Mouse (Mus musculus): Measurements from ENCODE around the gene Ckap5. TPM values are rescaled to one million over a fixed set of nuclear protein-coding genes. Genes with fewer than 3 reads are reported as not detected.

Ckap5 gene
- polyA plus RNA-seq, 1 experiment from 2014 or later: 77.6 TPM

DNA sequence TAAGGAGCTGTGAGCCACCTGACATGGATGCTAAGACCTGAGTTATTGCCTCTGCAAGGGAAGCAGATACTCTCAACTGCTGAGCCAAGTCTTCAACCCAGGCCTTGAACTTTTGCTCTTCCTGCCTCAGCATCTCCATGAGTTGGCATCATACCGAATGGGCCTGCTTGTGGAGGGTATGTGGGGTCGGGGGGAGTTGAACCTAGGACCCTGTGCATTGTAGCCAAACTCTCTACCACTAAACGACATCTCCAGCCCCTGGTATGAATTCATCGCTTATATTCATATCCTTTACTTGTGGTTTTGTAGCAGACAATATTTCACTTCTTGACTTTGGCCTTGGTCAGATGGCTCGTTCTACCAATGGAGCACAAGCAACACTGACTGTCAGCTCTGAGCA is 105.3 kb downstream of the Ckap5 start:
- 82% methylated on average over 5 of the region's 5 CpGs for WGBS (ENCODE audit: insufficient replicate concordance)
- no peak for ATAC-seq (replicated peaks; ENCODE audit: insufficient number of reproducible peaks, low FRiP score, low TSS enrichment)
- Histone ChIP-seq H3K4me2 (no peak overlapping the region), H3K36me3 (ENCODE audit: control insufficient read depth, insufficient read depth, low read length) (no peaks in the 10 kb centered on the region), H3K4me3 (ENCODE audit: low read depth, low read length) (no peak overlapping the region), H3K9me3 (replicated peaks; ENCODE audit: control insufficient read depth, low read length) (no peaks in the 10 kb centered on the region), H3K4me1 (ENCODE audit: control insufficient read depth, insufficient read depth, low read length) (no peaks in the 10 kb centered on the region), H3K27me3 (ENCODE audit: control insufficient read depth, insufficient read depth, low read length) (no peaks in the 10 kb centered on the region), H3K27ac (ENCODE audit: low read depth, low read length) (no peak overlapping the region), H3K9ac (ENCODE audit: low read depth, low read length) (no peak overlapping the region)

DNA sequence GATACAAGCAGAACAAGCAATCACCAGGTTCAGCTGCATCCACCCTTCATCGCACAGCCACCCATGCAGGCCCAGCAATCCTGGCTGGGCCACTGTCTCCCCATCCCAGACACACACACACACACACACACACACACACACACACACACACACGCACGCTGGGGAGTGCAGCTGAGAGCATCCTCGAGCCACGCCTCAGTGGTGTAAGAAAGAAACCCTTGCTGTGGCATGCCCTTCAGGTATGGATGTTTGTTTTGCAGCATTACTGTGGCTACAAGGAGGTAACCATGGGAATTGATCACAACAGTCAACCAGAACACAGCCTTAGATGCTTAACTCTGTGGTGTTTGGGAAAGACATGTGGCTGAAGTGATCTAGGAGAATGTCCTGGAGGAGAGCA is 105.8 kb downstream of the Ckap5 start:
- Histone ChIP-seq H3K27me3 (ENCODE audit: control insufficient read depth, insufficient read depth, low read length) (no peaks in the 10 kb centered on the region), H3K9ac (ENCODE audit: low read depth, low read length) (no peak overlapping the region), H3K36me3 (ENCODE audit: control insufficient read depth, insufficient read depth, low read length) (no peaks in the 10 kb centered on the region), H3K4me1 (ENCODE audit: control insufficient read depth, insufficient read depth, low read length) (no peaks in the 10 kb centered on the region), H3K4me3 (ENCODE audit: low read depth, low read length) (no peak overlapping the region), H3K27ac (ENCODE audit: low read depth, low read length) (no peak overlapping the region), H3K4me2 (no peak overlapping the region), H3K9me3 (replicated peaks; ENCODE audit: control insufficient read depth, low read length) (no peaks in the 10 kb centered on the region)
- WGBS (ENCODE audit: insufficient replicate concordance): 72% methylated on average over 5 of the region's 5 CpGs
- ATAC-seq (replicated peaks; ENCODE audit: insufficient number of reproducible peaks, low FRiP score, low TSS enrichment): no peak

DNA sequence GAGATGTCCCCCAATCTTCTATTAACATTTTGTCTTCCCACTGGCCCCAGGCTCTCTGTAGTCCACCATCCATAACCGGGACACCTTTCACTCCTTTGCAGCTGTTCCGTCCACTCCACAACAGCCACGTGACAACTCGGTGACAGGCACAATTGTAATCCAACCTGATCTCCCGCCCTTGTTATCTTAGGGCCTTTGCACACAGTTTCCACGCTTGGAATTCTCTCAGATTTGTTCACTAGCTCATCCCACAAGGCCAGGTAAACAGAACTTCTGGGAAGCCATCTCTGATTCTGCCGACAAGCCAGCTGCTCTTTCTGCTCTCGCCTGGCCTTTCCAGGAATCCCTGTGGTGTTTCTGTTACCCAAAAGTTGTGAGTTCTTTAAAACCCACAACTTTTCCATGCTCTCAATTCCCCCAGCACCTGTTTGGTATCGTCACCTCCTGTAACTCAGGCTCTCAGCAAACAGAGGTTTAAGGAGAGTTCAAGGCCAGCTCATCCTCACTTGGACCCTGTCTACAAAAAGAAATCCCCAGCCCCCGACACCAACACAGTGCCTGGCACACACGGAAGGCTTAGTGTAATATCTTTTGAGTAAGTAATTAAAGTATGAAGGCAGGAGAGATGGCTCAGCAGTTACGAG is 106.9 kb downstream of the Ckap5 start:
- Histone ChIP-seq H3K27ac (ENCODE audit: low read depth, low read length) (no peak overlapping the region), H3K4me2 (no peak overlapping the region), H3K4me1 (ENCODE audit: control insufficient read depth, insufficient read depth, low read length) (no peaks in the 10 kb centered on the region), H3K9me3 (replicated peaks; ENCODE audit: control insufficient read depth, low read length) (no peaks in the 10 kb centered on the region), H3K4me3 (ENCODE audit: low read depth, low read length) (no peak overlapping the region), H3K27me3 (ENCODE audit: control insufficient read depth, insufficient read depth, low read length) (no peaks in the 10 kb centered on the region), H3K36me3 (ENCODE audit: control insufficient read depth, insufficient read depth, low read length) (no peaks in the 10 kb centered on the region), H3K9ac (ENCODE audit: low read depth, low read length) (no peak overlapping the region)
- WGBS (ENCODE audit: insufficient replicate concordance): 69% methylated on average over 12 of the region's 12 CpGs
- no peak for ATAC-seq (replicated peaks; ENCODE audit: insufficient number of reproducible peaks, low FRiP score, low TSS enrichment)

DNA sequence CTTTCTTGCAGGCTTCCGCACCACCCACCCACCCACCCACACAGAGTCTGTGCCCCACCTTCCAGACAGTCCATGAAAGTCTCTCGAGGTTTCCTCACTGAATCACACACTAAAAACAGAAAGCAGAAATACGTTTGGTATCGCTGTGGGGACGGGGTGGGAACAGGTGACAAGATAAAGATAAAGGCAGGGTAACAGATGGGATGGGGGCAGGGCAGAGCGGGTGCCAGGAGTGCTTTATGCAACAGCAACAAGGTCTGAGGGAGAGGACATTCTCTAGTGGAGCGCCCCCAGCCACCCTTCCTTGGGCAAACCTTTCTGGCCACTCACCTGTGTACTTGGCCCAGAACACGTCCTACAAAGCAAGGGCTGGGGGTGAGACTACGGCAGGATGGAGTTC is 108.3 kb downstream of the Ckap5 start:
- 58% methylated on average over 9 of the region's 9 CpGs for WGBS (ENCODE audit: insufficient replicate concordance)
- no peak overlapping the region for H3K4me3 ChIP-seq (ENCODE audit: low read depth, low read length)
- no peak for ATAC-seq (replicated peaks; ENCODE audit: insufficient number of reproducible peaks, low FRiP score, low TSS enrichment)

DNA sequence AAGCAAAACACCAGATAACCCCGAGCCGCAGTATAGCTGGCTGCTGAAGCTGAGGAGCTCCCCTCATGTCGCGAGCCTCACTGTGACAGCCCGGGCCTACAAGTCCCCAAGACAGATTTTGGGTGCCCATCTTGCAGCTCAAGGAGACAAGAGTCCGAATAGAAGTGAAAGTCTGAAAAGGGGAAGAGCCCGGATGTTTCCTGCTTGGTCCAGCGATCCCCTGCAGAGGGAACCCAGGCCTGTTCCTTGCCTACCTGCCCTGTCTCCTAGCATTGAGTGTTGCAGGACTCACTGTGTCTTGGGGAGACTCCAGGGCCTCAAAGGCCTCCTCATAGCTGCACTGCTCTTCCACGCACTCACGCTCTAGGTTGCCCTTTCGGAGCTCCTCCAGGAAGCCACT is 108.9 kb downstream of the Ckap5 start:
- no peak for ATAC-seq (replicated peaks; ENCODE audit: insufficient number of reproducible peaks, low FRiP score, low TSS enrichment)
- H3K27me3 ChIP-seq (ENCODE audit: control insufficient read depth, insufficient read depth, low read length): no peaks in the 10 kb centered on the region
- no peaks in the 10 kb centered on the region for H3K4me1 ChIP-seq (ENCODE audit: control insufficient read depth, insufficient read depth, low read length)
- WGBS (ENCODE audit: insufficient replicate concordance): 76% methylated on average over 11 of the region's 11 CpGs
- H3K27ac ChIP-seq (ENCODE audit: low read depth, low read length): no peak overlapping the region
- no peak overlapping the region for H3K9ac ChIP-seq (ENCODE audit: low read depth, low read length)
- no peak overlapping the region for H3K4me3 ChIP-seq (ENCODE audit: low read depth, low read length)
- no peak overlapping the region for H3K4me2 ChIP-seq
- H3K36me3 ChIP-seq (ENCODE audit: control insufficient read depth, insufficient read depth, low read length): no peaks in the 10 kb centered on the region
- H3K9me3 ChIP-seq (replicated peaks; ENCODE audit: control insufficient read depth, low read length): no peaks in the 10 kb centered on the region

More for the DNA sequence above, 108.3 kb downstream of the Ckap5 start:
- H3K9ac ChIP-seq (ENCODE audit: low read depth, low read length): no peak overlapping the region
- no peak overlapping the region for H3K27ac ChIP-seq (ENCODE audit: low read depth, low read length)
- H3K4me2 ChIP-seq: no peak overlapping the region
- H3K9me3 ChIP-seq (replicated peaks; ENCODE audit: control insufficient read depth, low read length): no peaks in the 10 kb centered on the region
- H3K4me1 ChIP-seq (ENCODE audit: control insufficient read depth, insufficient read depth, low read length): no peaks in the 10 kb centered on the region
- no peaks in the 10 kb centered on the region for H3K36me3 ChIP-seq (ENCODE audit: control insufficient read depth, insufficient read depth, low read length)
- H3K27me3 ChIP-seq (ENCODE audit: control insufficient read depth, insufficient read depth, low read length): no peaks in the 10 kb centered on the region

DNA sequence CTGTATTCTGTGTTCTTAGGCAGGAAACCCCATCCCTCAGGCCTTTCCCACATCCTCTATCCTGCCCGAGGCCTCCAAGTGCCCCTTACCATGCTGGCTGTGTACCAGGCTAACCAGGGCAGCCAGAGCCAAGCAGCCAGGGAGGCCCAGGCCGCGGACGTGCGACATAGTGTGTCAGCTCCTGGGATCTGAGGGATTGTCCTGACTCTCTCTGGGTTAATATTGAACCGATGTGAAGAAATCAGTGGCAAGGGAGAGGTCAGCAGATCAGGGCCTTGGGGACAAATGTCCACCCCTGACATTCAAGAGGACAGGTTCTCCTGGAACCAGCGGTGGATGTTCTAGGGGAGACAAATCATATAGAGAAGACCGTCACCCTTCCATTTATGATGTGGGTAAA is 109.7 kb downstream of the Ckap5 start, which contains the start of gene F2:
TSS of gene F2 (minus strand) at position 186 of the 400 bp plus-strand sequence.
- no peak within 1 kb of the TSS for H3K4me2 ChIP-seq
- ATAC-seq (replicated peaks; ENCODE audit: insufficient number of reproducible peaks, low FRiP score, low TSS enrichment): no peak
- no peaks in the 10 kb centered on the region for H3K4me1 ChIP-seq (ENCODE audit: control insufficient read depth, insufficient read depth, low read length)
- H3K36me3 ChIP-seq (ENCODE audit: control insufficient read depth, insufficient read depth, low read length): no peaks in the 10 kb centered on the region
- H3K9me3 ChIP-seq (replicated peaks; ENCODE audit: control insufficient read depth, low read length): no peaks in the 10 kb centered on the region
- 84% methylated on average over 8 of the region's 8 CpGs for WGBS (ENCODE audit: insufficient replicate concordance)
- no peak within 1 kb of the TSS for H3K4me3 ChIP-seq (ENCODE audit: low read depth, low read length)
- H3K27me3 ChIP-seq (ENCODE audit: control insufficient read depth, insufficient read depth, low read length): no peaks in the 10 kb centered on the region
- H3K9ac ChIP-seq (ENCODE audit: low read depth, low read length): no peak within 1 kb of the TSS
- H3K27ac ChIP-seq (ENCODE audit: low read depth, low read length): no peak within 1 kb of the TSS

DNA sequence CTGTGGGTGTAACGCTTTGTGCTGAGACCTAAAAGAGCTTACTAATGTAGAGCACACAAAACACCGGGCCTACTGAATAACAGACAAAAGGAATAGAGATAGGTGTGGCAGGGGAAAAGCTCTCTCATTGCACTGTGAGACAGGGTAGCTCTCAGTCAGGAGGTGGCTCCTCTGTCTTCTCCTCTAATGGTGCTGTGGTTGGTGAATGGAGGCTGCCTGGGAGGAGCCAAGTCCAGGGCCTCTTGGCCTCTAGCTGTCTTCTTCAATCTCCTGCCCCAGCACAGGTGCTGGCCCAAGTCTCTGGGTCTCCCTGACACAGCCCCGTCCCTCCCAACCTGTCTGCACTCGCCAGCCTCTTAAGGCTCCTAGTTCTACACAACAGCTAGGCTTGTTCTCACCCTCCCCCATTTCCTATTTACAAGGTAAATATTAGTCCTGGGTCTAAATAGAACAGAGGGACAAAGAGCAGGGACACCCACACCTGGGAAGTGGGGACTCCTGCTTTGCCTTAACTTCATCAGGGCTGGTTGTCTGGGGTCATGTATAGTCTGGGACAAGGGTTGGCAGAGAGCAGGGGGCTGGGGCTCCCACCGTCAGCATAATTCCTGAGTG is 110.3 kb downstream of the Ckap5 start:
- Histone ChIP-seq H3K4me1 (ENCODE audit: control insufficient read depth, insufficient read depth, low read length) (no peaks in the 10 kb centered on the region), H3K27me3 (ENCODE audit: control insufficient read depth, insufficient read depth, low read length) (no peaks in the 10 kb centered on the region), H3K9me3 (replicated peaks; ENCODE audit: control insufficient read depth, low read length) (no peaks in the 10 kb centered on the region), H3K36me3 (ENCODE audit: control insufficient read depth, insufficient read depth, low read length) (no peaks in the 10 kb centered on the region), H3K27ac (ENCODE audit: low read depth, low read length) (no peak overlapping the region), H3K4me2 (no peak overlapping the region), H3K9ac (ENCODE audit: low read depth, low read length) (no peak overlapping the region), H3K4me3 (ENCODE audit: low read depth, low read length) (no peak overlapping the region)
- 73% methylated on average over 5 of the region's 5 CpGs for WGBS (ENCODE audit: insufficient replicate concordance)
- no peak for ATAC-seq (replicated peaks; ENCODE audit: insufficient number of reproducible peaks, low FRiP score, low TSS enrichment)

DNA sequence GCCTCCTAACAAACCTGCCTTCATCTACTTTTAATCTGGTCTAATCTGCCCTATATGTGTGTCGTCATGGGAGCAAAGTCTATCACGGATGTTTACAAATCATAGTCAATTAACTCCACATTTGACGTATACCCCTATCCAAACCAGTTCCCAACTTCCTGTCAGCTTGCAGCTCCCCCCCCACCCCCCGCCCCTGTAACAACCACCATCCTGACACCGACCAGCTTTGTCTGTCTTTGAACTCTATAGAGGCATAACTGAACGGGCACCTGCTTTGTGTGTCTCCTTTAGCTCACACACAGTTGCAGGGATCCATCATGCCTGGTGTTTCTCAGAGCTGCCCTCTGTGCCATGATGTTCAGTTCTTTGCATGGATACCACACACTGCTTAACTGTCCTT is 112.4 kb downstream of the Ckap5 start:
- Histone ChIP-seq H3K4me3 (ENCODE audit: low read depth, low read length) (no peak overlapping the region), H3K27me3 (ENCODE audit: control insufficient read depth, insufficient read depth, low read length) (no peaks in the 10 kb centered on the region), H3K36me3 (ENCODE audit: control insufficient read depth, insufficient read depth, low read length) (peaks cover 5% of the 10 kb centered on the region), H3K9me3 (replicated peaks; ENCODE audit: control insufficient read depth, low read length) (no peaks in the 10 kb centered on the region), H3K9ac (ENCODE audit: low read depth, low read length) (no peak overlapping the region), H3K27ac (ENCODE audit: low read depth, low read length) (no peak overlapping the region), H3K4me1 (ENCODE audit: control insufficient read depth, insufficient read depth, low read length) (no peaks in the 10 kb centered on the region), H3K4me2 (no peak overlapping the region)
- 75% methylated on average over 6 of the region's 6 CpGs for WGBS (ENCODE audit: insufficient replicate concordance)
- no peak for ATAC-seq (replicated peaks; ENCODE audit: insufficient number of reproducible peaks, low FRiP score, low TSS enrichment)

DNA sequence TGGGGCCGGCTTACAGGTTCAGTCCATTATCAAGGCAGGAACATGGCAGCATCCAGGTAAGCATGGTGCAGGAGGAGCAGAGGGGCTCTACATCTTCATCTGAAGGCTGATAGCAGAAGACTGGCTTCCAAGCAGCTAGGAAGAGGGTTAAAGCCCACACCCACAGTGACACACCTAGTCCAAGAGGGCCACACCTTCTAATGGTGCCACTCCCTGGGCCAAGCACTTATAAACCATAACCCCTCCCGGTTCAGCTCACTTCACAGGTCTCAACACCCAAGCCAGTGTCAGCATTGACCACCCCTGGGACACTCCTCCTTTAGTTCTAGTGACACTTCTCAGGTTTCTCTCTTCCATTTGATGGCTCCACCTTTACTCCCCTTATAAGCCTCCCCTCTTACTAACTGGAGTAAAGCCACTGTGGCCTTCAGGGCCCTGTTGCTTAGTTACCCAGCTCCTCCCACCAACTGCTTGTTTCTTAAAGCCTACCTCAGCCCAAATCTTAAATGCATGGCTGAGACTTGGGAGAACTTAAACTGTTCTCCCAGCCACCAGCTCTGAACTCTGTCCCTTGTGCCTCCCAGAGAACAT is 116.4 kb downstream of the Ckap5 start:
- Histone ChIP-seq H3K27ac (ENCODE audit: low read depth, low read length) (no peak overlapping the region), H3K9me3 (replicated peaks; ENCODE audit: control insufficient read depth, low read length) (no peaks in the 10 kb centered on the region), H3K9ac (ENCODE audit: low read depth, low read length) (no peak overlapping the region), H3K4me3 (ENCODE audit: low read depth, low read length) (no peak overlapping the region), H3K36me3 (ENCODE audit: control insufficient read depth, insufficient read depth, low read length) (peaks cover 39% of the 10 kb centered on the region), H3K4me1 (ENCODE audit: control insufficient read depth, insufficient read depth, low read length) (no peaks in the 10 kb centered on the region), H3K27me3 (ENCODE audit: control insufficient read depth, insufficient read depth, low read length) (no peaks in the 10 kb centered on the region), H3K4me2 (no peak overlapping the region)
- no peak for ATAC-seq (replicated peaks; ENCODE audit: insufficient number of reproducible peaks, low FRiP score, low TSS enrichment)
- 77% methylated on average over 2 of the region's 2 CpGs for WGBS (ENCODE audit: insufficient replicate concordance)
